Mouse (Mus musculus): Measurements from ENCODE around the gene Rcan1. TPM values are rescaled to one million over a fixed set of nuclear protein-coding genes. Genes with fewer than 3 reads are reported as not detected.

Rcan1 gene
- polyA plus RNA-seq, 1 experiment from 2014 or later = 54.7 TPM

- Histone ChIP-seq H3K9me3 (ENCODE audit: low read length) (no peaks in the 10 kb centered on the region), H3K4me2 (replicated peaks; ENCODE audit: low read depth, low read length) (peak overlapping the region; percentile 68), H3K27me3 (replicated peaks; ENCODE audit: insufficient read depth, low read length) (no peaks in the 10 kb centered on the region), H3K4me1 (ENCODE audit: insufficient read depth, low read depth, low read length) (0 out of 2 replicates have a peak, but pooled peaks cover 3% of the 10 kb centered on the region), H3K36me3 (ENCODE audit: insufficient read depth, low read length) (no peaks in the 10 kb centered on the region), H3K27ac (ENCODE audit: low read length) (peak overlapping the region; percentile 16; the same call in 1 of the 2 replicates), H3K9ac (replicated peaks; ENCODE audit: low read depth) (no peak overlapping the region), H3K4me3 (ENCODE audit: low read depth, low read length) (peak overlapping the region; percentile 46)
- ATAC-seq (peak; percentile 50), DNase-seq (ENCODE audit: low spot score) (peak; percentile 56)
- 7% methylated on average over 26 of the region's 26 CpGs for WGBS
- TF ChIP-seq CTCF (IDR thresholded peaks at IDR 0.05) (no peak), EP300 (IDR thresholded peaks at IDR 0.05) (no peak)
Measured at GRCm38 (mm10) chr16:92497851-92498588, 27.4 kb upstream of the Rcan1 start.

GRCm38 (mm10) chr16:92489356-92489755, 18.7 kb upstream of the Rcan1 start:
- no peak overlapping the region for H3K9ac ChIP-seq (replicated peaks; ENCODE audit: low read depth)
- TF ChIP-seq EP300 (IDR thresholded peaks at IDR 0.05) (no peak), CTCF (IDR thresholded peaks at IDR 0.05) (no peak)
- no peaks in the 10 kb centered on the region for H3K36me3 ChIP-seq (ENCODE audit: insufficient read depth, low read length)
- no peak overlapping the region for H3K27ac ChIP-seq (ENCODE audit: low read length)
- 50% methylated on average over 9 of the region's 9 CpGs for WGBS
- H3K27me3 ChIP-seq (replicated peaks; ENCODE audit: insufficient read depth, low read length) = no peaks in the 10 kb centered on the region
- H3K4me2 ChIP-seq (replicated peaks; ENCODE audit: low read depth, low read length) = no peak overlapping the region
- H3K4me3 ChIP-seq (ENCODE audit: low read depth, low read length) = no peak overlapping the region
- H3K9me3 ChIP-seq (ENCODE audit: low read length) = no peaks in the 10 kb centered on the region
- DNase-seq (ENCODE audit: low spot score) = no peak
- no peak for ATAC-seq
- no peaks in the 10 kb centered on the region for H3K4me1 ChIP-seq (ENCODE audit: insufficient read depth, low read depth, low read length)

- Histone ChIP-seq H3K4me1 (ENCODE audit: insufficient read depth, low read depth, low read length) (no peaks in the 10 kb centered on the region), H3K9ac (replicated peaks; ENCODE audit: low read depth) (no peak overlapping the region), H3K4me2 (replicated peaks; ENCODE audit: low read depth, low read length) (no peak overlapping the region), H3K9me3 (ENCODE audit: low read length) (no peaks in the 10 kb centered on the region), H3K27ac (ENCODE audit: low read length) (no peak overlapping the region), H3K36me3 (ENCODE audit: insufficient read depth, low read length) (no peaks in the 10 kb centered on the region), H3K27me3 (replicated peaks; ENCODE audit: insufficient read depth, low read length) (no peaks in the 10 kb centered on the region), H3K4me3 (ENCODE audit: low read depth, low read length) (no peak overlapping the region)
- DNase-seq (ENCODE audit: low spot score) = no peak
- no peak for ATAC-seq
- WGBS = 86% methylated on average over 5 of the region's 5 CpGs
- TF ChIP-seq EP300 (IDR thresholded peaks at IDR 0.05) (no peak), CTCF (IDR thresholded peaks at IDR 0.05) (no peak)
Measured at GRCm38 (mm10) chr16:92488456-92488855, 17.8 kb upstream of the Rcan1 start.

- DNase-seq (ENCODE audit: low spot score) (no peak), ATAC-seq (0 out of 2 replicates have a peak, but pooled peaks have one; percentile 17)
- WGBS = 53% methylated on average over 4 of the region's 4 CpGs
- Histone ChIP-seq H3K4me2 (replicated peaks; ENCODE audit: low read depth, low read length) (no peak overlapping the region), H3K27ac (ENCODE audit: low read length) (no peak overlapping the region), H3K27me3 (replicated peaks; ENCODE audit: insufficient read depth, low read length) (no peaks in the 10 kb centered on the region), H3K36me3 (ENCODE audit: insufficient read depth, low read length) (no peaks in the 10 kb centered on the region), H3K4me1 (ENCODE audit: insufficient read depth, low read depth, low read length) (no peaks in the 10 kb centered on the region), H3K9ac (replicated peaks; ENCODE audit: low read depth) (no peak overlapping the region), H3K4me3 (ENCODE audit: low read depth, low read length) (no peak overlapping the region), H3K9me3 (ENCODE audit: low read length) (no peaks in the 10 kb centered on the region)
- TF ChIP-seq CTCF (IDR thresholded peaks at IDR 0.05) (peak; percentile 80), EP300 (IDR thresholded peaks at IDR 0.05) (no peak)
Measured at GRCm38 (mm10) chr16:92487489-92487888, 16.8 kb upstream of the Rcan1 start.

GRCm38 (mm10) chr16:92487086-92487485, 16.4 kb upstream of the Rcan1 start:
- 69% methylated on average over 6 of the region's 6 CpGs for WGBS

GRCm38 (mm10) chr16:92485436-92485835, 14.8 kb upstream of the Rcan1 start, which contains the start of gene Clic6:
Gene Clic6 (plus strand): TSS chr16:92485736.
- Histone ChIP-seq H3K9ac (replicated peaks; ENCODE audit: low read depth) (no peak within 1 kb of the TSS), H3K9me3 (ENCODE audit: low read length) (no peaks in the 10 kb centered on the region), H3K4me3 (ENCODE audit: low read depth, low read length) (no peak within 1 kb of the TSS), H3K27ac (ENCODE audit: low read length) (no peak within 1 kb of the TSS), H3K4me1 (ENCODE audit: insufficient read depth, low read depth, low read length) (no peaks in the 10 kb centered on the region), H3K27me3 (replicated peaks; ENCODE audit: insufficient read depth, low read length) (no peaks in the 10 kb centered on the region), H3K36me3 (ENCODE audit: insufficient read depth, low read length) (no peaks in the 10 kb centered on the region), H3K4me2 (replicated peaks; ENCODE audit: low read depth, low read length) (no peak within 1 kb of the TSS)
- TF ChIP-seq EP300 (IDR thresholded peaks at IDR 0.05) = no peak
- TF ChIP-seq CTCF (IDR thresholded peaks at IDR 0.05) = no peak
- DNase-seq (ENCODE audit: low spot score) (no peak), ATAC-seq (no peak)
- WGBS = 86% methylated on average over 5 of the region's 5 CpGs

More at GRCm38 (mm10) chr16:92487086-92487485, 16.4 kb upstream of the Rcan1 start:
- ATAC-seq (no peak), DNase-seq (ENCODE audit: low spot score) (no peak)
- H3K4me2 ChIP-seq (replicated peaks; ENCODE audit: low read depth, low read length) = no peak overlapping the region
- TF ChIP-seq EP300 (IDR thresholded peaks at IDR 0.05) = no peak
- TF ChIP-seq CTCF (IDR thresholded peaks at IDR 0.05) = no peak
- H3K4me1 ChIP-seq (ENCODE audit: insufficient read depth, low read depth, low read length) = no peaks in the 10 kb centered on the region
- no peaks in the 10 kb centered on the region for H3K27me3 ChIP-seq (replicated peaks; ENCODE audit: insufficient read depth, low read length)
- no peaks in the 10 kb centered on the region for H3K9me3 ChIP-seq (ENCODE audit: low read length)
- no peaks in the 10 kb centered on the region for H3K36me3 ChIP-seq (ENCODE audit: insufficient read depth, low read length)
- no peak overlapping the region for H3K27ac ChIP-seq (ENCODE audit: low read length)
- H3K9ac ChIP-seq (replicated peaks; ENCODE audit: low read depth) = no peak overlapping the region
- no peak overlapping the region for H3K4me3 ChIP-seq (ENCODE audit: low read depth, low read length)
